In genomic region chr14:122951676-122952445, GRCm38 (mm10) we compare ENCODE assay signal across 28 mouse cellular contexts. TPM values are rescaled to one million over a fixed set of nuclear protein-coding genes. Genes with fewer than 3 reads are reported as not detected.
DNase-seq lines count a peak whose midpoint lies in the region; ATAC-seq lines count a peak whose summit lies in the region.
"Had no signal": no experiment of that assay in that cellular context is flagged by ENCODE, and none has a peak within 500 bp of the region (broad histone marks: within the 10 kb centered on the region; RNA-seq: fewer than 3 reads in every experiment).

No protein-coding gene starts in this region.

- H3K27ac ChIP-seq in intestine, embryonic 15.5 days, result no peak overlapping the region
- H3K27ac ChIP-seq: forebrain, embryonic 10.5 days; heart, embryonic 15.5 days; hindbrain, embryonic 14.5 days; limb, embryonic 10.5 days; liver, embryonic 15.5 days; lung, embryonic 15.5 days; midbrain, embryonic 12.5 days; neural tube, embryonic 15.5 days had no signal

- no peak overlapping the region for H3K4me2 ChIP-seq in intestine, embryonic 15.5 days (replicated peaks)
- H3K4me2 ChIP-seq: heart, embryonic 15.5 days; hindbrain, embryonic 14.5 days; liver, embryonic 15.5 days; lung, embryonic 15.5 days; midbrain, embryonic 12.5 days; neural tube, embryonic 15.5 days had no signal

- H3K4me1 ChIP-seq in intestine, embryonic 15.5 days (replicated peaks), result no peaks in the 10 kb centered on the region
- H3K4me1 ChIP-seq: heart, embryonic 15.5 days; limb, embryonic 10.5 days; liver, embryonic 15.5 days; lung, embryonic 15.5 days; midbrain, embryonic 12.5 days; neural tube, embryonic 15.5 days had no signal

- H3K27me3 ChIP-seq in intestine, embryonic 15.5 days (replicated peaks), result no peaks in the 10 kb centered on the region
- H3K27me3 ChIP-seq: CH12.LX; heart, embryonic 15.5 days; liver, embryonic 15.5 days; lung, embryonic 15.5 days; midbrain, embryonic 12.5 days; neural tube, embryonic 15.5 days had no signal

- peak; percentile 85 for ATAC-seq in common myeloid progenitor, adult 5-6 weeks (replicated peaks; ENCODE audit: low read depth, poor library complexity, severe bottlenecking)
- ATAC-seq in megakaryocyte progenitor cell, adult 5-6 weeks (replicated peaks; ENCODE audit: poor library complexity), result peak; percentile 68
- ATAC-seq in intestine, embryonic 15.5 days, result no peak
- ATAC-seq: forebrain, embryonic 16.5 days; intestine, embryonic 16.5 days had no signal

- DNase-seq in 416B (ENCODE audit: low read depth), result peak; percentile 50
- DNase-seq in CD4-positive, CD25-positive, alpha-beta regulatory T cell, adult 2 months (ENCODE audit: low read depth, low spot score), result peak; percentile 70
- no peak for DNase-seq in adrenal gland, adult 8-10 months
- no peak for DNase-seq in left cerebral cortex, adult 18-20 months (ENCODE audit: low spot score in 2 of 2)
- DNase-seq: adrenal gland, postnatal 25 days; heart, postnatal 36 days; kidney, adult 9 months; kidney, postnatal 14 days; liver; lung, postnatal 36 days; right cerebral cortex, adult 18-20 months; right cerebral cortex, postnatal 4 days; thymus, postnatal 14 days had no signal

- H3K4me3 ChIP-seq in intestine, embryonic 15.5 days (replicated peaks), result no peak overlapping the region
- H3K4me3 ChIP-seq: forebrain, embryonic 10.5 days; heart, embryonic 15.5 days; limb, embryonic 10.5 days; liver, embryonic 15.5 days; lung, embryonic 15.5 days; midbrain, embryonic 12.5 days; neural tube, embryonic 15.5 days had no signal

- H3K9me3 ChIP-seq in intestine, embryonic 15.5 days, result no peaks in the 10 kb centered on the region
- H3K9me3 ChIP-seq: forebrain, embryonic 10.5 days; G1E; heart, embryonic 15.5 days; limb, embryonic 10.5 days; liver, embryonic 15.5 days; lung, embryonic 15.5 days; midbrain, embryonic 12.5 days; neural tube, embryonic 15.5 days had no signal

- WGBS in intestine, embryonic 15.5 days, result 82% methylated on average over 6 of the region's 6 CpGs

- H3K9ac ChIP-seq in intestine, embryonic 15.5 days, result no peak overlapping the region
- H3K9ac ChIP-seq: heart, embryonic 15.5 days; hindbrain, embryonic 14.5 days; liver, embryonic 15.5 days; lung, embryonic 15.5 days; midbrain, embryonic 12.5 days; neural tube, embryonic 15.5 days had no signal

- H3K36me3 ChIP-seq in intestine, embryonic 15.5 days, result no peaks in the 10 kb centered on the region; the same call in 1 of the 2 replicates
- H3K36me3 ChIP-seq: heart, embryonic 15.5 days; liver, embryonic 15.5 days; lung, embryonic 15.5 days had no signal

RNA-seq across cellular contexts. Expression of gene Tmtc4, which starts 32.0 kb away (rescaled TPM):
- 4.4 and 13.6 TPM in 2 replicates for total RNA-seq in common myeloid progenitor, adult 5-6 weeks (2017)
- 7.5 and 7.7 TPM in 2 replicates for total RNA-seq in megakaryocyte progenitor cell, adult 5-6 weeks (2015)
- 8.1 and 8.3 TPM in 2 replicates for total RNA-seq in megakaryocyte progenitor cell, adult 5-6 weeks (2017)
- 10 to 100 TPM; 16.6 to 24.2 (median 18.6) TPM for total RNA-seq in adrenal gland, adult 8-10 months (2022)
- total RNA-seq in left cerebral cortex, adult 18-20 months (2021), result 10 to 100 TPM; 19.9 to 20.9 TPM
- 20.9 and 23.6 TPM in 2 replicates for polyA plus RNA-seq in intestine, embryonic 15.5 days (2015; fragmentation: Nextera tagmentation; extraction: Ambion mirVana)

RNA-seq across cellular contexts. Expression of gene Ggact, which starts 38.3 kb away (rescaled TPM):
- total RNA-seq in common myeloid progenitor, adult 5-6 weeks (2017), result 10.3 and 12.7 TPM in 2 replicates
- 6.2 and 9.9 TPM in 2 replicates for total RNA-seq in megakaryocyte progenitor cell, adult 5-6 weeks (2015)
- total RNA-seq in megakaryocyte progenitor cell, adult 5-6 weeks (2017), result 3.7 and 7.9 TPM in 2 replicates
- 10 to 100 TPM; 54.0 to 62.7 (median 56.5) TPM for total RNA-seq in adrenal gland, adult 8-10 months (2022)
- total RNA-seq in left cerebral cortex, adult 18-20 months (2021), result 10 to 100 TPM; 36.7 to 40.9 TPM
- 45.1 and 50.3 TPM in 2 replicates for polyA plus RNA-seq in intestine, embryonic 15.5 days (2015; fragmentation: Nextera tagmentation; extraction: Ambion mirVana)

Comparison
In these comparisons a context has a peak if more than half of its experiments do, and no peak if none do; other contexts are left out.
1. DNase-seq: peak in 416B (single experiment) and CD4-positive, CD25-positive, alpha-beta regulatory T cell, adult 2 months (single experiment); none in adrenal gland, adult 8-10 months (single experiment) and left cerebral cortex, adult 18-20 months (0 of 2).